Mouse (Mus musculus) limb, embryonic 11.5 days (tissue): ENCODE measurements around the gene Frs3. TPM values are rescaled to one million over a fixed set of nuclear protein-coding genes. Genes with fewer than 3 reads are reported as not detected.

Experiments
- ATAC-seq: fragments of 200-750 bp; cut with Nextera tagmentation; 2 replicates; pipeline ENCODE4 v1.8.0; 2017; ENCODE audit warnings: low read depth; ENCODE audit not compliant: insufficient number of reproducible peaks, low FRiP score, low TSS enrichment
- DNase-seq: peaks from one replicate; pipeline ENCODE4 v3.0.0-alpha.2; 2015; ENCODE audit warnings: low spot score
- H3K27ac ChIP-seq: fragments of 300-500 bp; sonication (generic); replicated peaks from 2 replicates; pipeline ENCODE4 v1.5.1; 2014; ENCODE audit warnings: low read depth, mild to moderate bottlenecking, low read length
- H3K27me3 ChIP-seq: fragments of 300-500 bp; sonication (generic); 2 replicates; pipeline ENCODE4 v1.6.1; 2014; ENCODE audit warnings: mild to moderate bottlenecking, low read length, mixed read lengths; ENCODE audit not compliant: control insufficient read depth, insufficient read depth
- H3K36me3 ChIP-seq: fragments of 300-500 bp; sonication (generic); 2 replicates; pipeline ENCODE4 v1.6.1; 2014; ENCODE audit warnings: mild to moderate bottlenecking, low read length, moderate library complexity, mixed read lengths; ENCODE audit not compliant: control insufficient read depth, insufficient read depth
- H3K4me1 ChIP-seq: fragments of 300-500 bp; sonication (generic); 2 replicates; pipeline ENCODE4 v1.6.1; 2014; ENCODE audit warnings: low read length, mixed read lengths; ENCODE audit not compliant: control insufficient read depth, insufficient read depth
- H3K4me2 ChIP-seq: fragments of 300-500 bp; sonication (generic); 2 replicates; pipeline ENCODE4 v1.6.1; 2014; ENCODE audit warnings: low read depth, mild to moderate bottlenecking, moderate library complexity; ENCODE audit not compliant: severe bottlenecking
- H3K4me3 ChIP-seq: fragments of 300-500 bp; sonication (generic); 2 replicates; pipeline ENCODE4 v1.5.1; 2014; ENCODE audit warnings: low read depth, low read length
- H3K9ac ChIP-seq: fragments of 300-500 bp; sonication (generic); 2 replicates; pipeline ENCODE4 v1.6.1; 2014; ENCODE audit warnings: mild to moderate bottlenecking, low read length
- H3K9me3 ChIP-seq: fragments of 300-500 bp; sonication (generic); 2 replicates; pipeline ENCODE4 v1.6.1; 2016; ENCODE audit warnings: low read length; ENCODE audit not compliant: control insufficient read depth
- WGBS: fragments of 180-500 bp; shearing (Covaris S2); extraction: QIAGEN DNeasy Blood & Tissue Kit; methylation state at CpG from one replicate; pipeline ENCODE4 v1.1.7; 2014; 5-methylcytosine and 5-hydroxymethylcytosine counted together
- polyA plus RNA-seq: library from polyadenylated mRNA; unstranded; fragments of >200 nt; fragmentation: Nextera tagmentation; extraction: Ambion mirVana; gene quantifications from 2 replicates; pipeline ENCODE4 v1.2.1, GENCODE M21; 2014

The Frs3 gene
- polyA plus RNA-seq, 1 experiment from 2014 or later, result 3.9 TPM

DNA sequence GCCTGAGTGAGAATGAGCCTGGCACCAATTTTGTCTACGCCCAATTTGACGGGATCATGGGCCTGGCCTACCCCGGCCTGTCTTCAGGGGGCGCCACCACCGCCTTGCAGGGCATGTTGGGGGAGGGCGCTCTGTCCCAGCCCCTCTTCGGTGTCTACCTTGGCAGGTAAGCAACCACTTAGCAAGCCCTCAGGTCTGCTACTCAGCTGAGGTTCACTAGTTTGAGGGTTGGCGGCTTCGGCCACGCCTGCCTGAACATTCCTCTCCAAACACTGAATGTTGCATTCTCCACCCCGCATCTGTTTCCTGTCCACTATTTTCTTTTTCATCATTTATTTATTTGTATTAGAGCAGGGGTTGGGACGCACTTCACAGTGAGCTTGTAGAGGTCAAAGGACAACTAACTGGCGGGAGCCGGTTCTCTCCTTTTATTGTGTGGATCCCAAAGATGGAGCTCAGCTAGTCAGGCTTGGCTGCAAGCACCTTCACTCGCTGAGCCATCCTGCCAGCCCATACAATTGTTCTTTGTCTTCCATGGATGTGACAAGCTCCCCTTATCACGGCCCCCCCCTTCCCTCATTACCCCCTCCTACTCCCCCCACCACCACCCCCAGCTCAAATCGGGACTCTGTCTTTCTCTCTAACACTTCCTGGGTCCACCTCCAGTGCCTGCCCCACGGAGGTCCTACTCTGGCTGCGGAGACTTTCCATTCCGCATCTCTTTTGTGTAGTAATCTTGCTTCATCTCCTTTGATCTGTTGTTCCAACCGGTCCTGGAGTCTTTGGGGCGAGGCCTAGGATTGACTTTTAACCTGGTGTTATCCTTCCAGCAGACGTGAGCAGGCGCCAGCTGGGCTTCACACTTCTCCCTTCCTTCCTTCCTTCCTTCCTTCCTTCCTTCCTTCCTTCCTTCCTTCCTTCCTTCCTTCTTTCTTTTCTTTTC, 42.1 kb downstream of the Frs3 start:
- Histone ChIP-seq H3K27me3 (no peaks in the 10 kb centered on the region), H3K9me3 (no peaks in the 10 kb centered on the region), H3K9ac (no peak overlapping the region), H3K27ac (no peak overlapping the region), H3K36me3 (no peaks in the 10 kb centered on the region), H3K4me1 (no peaks in the 10 kb centered on the region), H3K4me3 (no peak overlapping the region), H3K4me2 (no peak overlapping the region)
- ATAC-seq (no peak), DNase-seq (no peak)
- 64% methylated on average over 24 of the region's 24 CpGs for WGBS

DNA sequence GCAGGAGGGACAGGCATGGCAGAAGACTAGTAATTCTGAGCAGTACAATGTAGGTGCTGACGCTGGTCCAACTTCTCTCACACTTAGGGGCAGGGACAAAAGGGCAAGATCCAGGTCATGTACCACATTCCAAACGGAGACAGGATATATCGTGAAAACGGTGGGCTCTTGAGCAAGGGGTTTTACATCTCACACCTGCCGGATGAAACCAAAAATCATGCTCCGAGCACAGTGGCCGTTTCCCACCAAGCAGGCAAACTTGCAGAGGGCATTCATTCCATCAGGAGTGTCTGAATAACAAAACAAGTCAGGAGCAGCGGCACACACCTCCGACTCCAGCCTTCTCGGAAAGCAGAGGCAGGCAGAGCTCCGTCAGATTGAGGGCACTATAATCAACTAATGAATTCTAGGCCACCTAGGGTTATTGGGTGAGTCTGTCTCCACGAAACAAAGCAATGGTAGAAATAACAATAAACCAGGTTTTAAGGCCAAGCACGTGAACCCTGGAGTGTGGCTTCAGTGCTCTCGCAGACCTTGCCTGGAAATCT, 46.8 kb downstream of the Frs3 start:
- ATAC-seq, result no peak
- 73% methylated on average over 14 of the region's 14 CpGs for WGBS

DNA sequence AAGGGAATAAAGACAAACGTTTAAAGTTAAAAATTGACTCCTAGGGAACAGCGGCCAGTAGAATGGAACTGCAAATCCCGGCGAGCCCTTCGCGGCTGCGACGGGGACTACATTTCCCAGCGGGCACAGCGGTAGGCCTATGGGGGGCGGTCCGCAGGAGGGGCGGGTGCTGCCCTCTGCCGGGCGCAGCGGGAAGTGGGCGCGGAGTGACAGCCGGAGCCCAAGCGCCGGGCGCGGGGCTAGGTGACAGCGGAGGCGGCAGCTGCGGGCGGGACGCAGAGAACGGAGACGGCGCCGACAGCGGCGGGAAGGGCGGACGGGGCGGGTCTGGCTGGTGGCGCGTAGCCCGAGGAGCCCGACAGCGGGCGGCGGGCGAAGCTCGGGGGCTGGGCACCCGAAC, 48.0 kb downstream of the Frs3 start, which contains the start of gene Tfeb:
Tfeb (plus strand) TSS at position 175 of the 400 bp plus-strand sequence.
- Histone ChIP-seq H3K27me3 (peaks cover 5% of the 10 kb centered on the region; the same call in 1 of the 2 replicates), H3K9ac (peak within 1 kb of the TSS; percentile 38), H3K9me3 (no peaks in the 10 kb centered on the region), H3K27ac (no peak within 1 kb of the TSS), H3K36me3 (no peaks in the 10 kb centered on the region), H3K4me3 (peak within 1 kb of the TSS; percentile 59), H3K4me2 (peak within 1 kb of the TSS; percentile 100), H3K4me1 (peaks cover 20% of the 10 kb centered on the region)
- peak; percentile 59 for ATAC-seq
- under 1% methylated on average over 46 of the region's 47 CpGs for WGBS
- DNase-seq, result peak; percentile 97

More for the DNA sequence above, 46.8 kb downstream of the Frs3 start:
- Histone ChIP-seq H3K27me3 (peaks cover 5% of the 10 kb centered on the region; the same call in 1 of the 2 replicates), H3K4me2 (no peak overlapping the region), H3K9ac (no peak overlapping the region), H3K4me3 (no peak overlapping the region), H3K27ac (no peak overlapping the region), H3K9me3 (no peaks in the 10 kb centered on the region), H3K36me3 (no peaks in the 10 kb centered on the region), H3K4me1 (peaks cover 20% of the 10 kb centered on the region)
- DNase-seq, result no peak

DNA sequence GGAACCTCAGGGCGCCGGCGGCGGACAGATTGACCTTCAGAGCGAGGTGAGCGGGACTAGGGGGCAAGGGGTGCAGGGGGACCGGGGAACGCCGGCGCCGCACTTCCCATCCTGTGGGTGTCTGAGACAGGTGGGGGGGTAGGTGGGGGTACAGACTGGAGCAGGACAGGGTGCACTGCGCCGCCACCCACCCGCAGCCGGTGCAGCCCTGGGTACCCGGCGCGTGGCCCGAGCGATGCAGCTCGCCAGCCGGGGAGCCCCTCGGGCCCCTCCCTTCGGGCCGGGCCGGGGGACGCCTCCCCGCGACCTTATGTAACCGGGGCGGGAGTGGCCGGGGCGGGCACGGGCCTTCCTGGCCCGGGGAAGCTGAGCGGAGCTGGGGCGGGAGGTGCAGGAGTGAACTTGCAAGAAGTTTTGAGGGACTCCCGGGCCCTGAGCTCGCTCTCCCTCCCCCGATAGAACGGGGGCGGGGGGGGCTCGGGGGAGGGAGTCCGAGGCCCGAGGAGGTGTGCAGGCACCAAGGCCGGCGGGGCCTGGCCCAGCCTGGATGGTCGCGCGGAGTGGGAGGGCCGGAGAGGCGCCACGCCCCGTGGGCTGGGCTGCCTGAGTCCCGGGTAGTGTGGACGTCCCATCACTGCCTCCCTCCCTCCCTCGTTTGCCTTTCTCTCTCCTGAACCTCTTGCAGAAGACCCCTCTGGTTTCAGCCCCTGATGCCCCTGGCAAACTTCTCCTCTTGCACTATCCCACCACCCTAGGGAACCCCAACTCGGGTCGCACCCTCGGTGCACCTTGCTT, 48.6 kb downstream of the Frs3 start:
- Histone ChIP-seq H3K36me3 (no peaks in the 10 kb centered on the region), H3K4me3 (peak overlapping the region; percentile 59), H3K9ac (peak overlapping the region; percentile 38), H3K4me2 (peak overlapping the region; percentile 100), H3K9me3 (no peaks in the 10 kb centered on the region), H3K4me1 (peaks cover 20% of the 10 kb centered on the region), H3K27ac (no peak overlapping the region), H3K27me3 (peaks cover 5% of the 10 kb centered on the region; the same call in 1 of the 2 replicates)
- DNase-seq (peak; percentile 81), ATAC-seq (peak; percentile 79)
- WGBS, result under 1% methylated on average over 50 of the region's 60 CpGs

DNA sequence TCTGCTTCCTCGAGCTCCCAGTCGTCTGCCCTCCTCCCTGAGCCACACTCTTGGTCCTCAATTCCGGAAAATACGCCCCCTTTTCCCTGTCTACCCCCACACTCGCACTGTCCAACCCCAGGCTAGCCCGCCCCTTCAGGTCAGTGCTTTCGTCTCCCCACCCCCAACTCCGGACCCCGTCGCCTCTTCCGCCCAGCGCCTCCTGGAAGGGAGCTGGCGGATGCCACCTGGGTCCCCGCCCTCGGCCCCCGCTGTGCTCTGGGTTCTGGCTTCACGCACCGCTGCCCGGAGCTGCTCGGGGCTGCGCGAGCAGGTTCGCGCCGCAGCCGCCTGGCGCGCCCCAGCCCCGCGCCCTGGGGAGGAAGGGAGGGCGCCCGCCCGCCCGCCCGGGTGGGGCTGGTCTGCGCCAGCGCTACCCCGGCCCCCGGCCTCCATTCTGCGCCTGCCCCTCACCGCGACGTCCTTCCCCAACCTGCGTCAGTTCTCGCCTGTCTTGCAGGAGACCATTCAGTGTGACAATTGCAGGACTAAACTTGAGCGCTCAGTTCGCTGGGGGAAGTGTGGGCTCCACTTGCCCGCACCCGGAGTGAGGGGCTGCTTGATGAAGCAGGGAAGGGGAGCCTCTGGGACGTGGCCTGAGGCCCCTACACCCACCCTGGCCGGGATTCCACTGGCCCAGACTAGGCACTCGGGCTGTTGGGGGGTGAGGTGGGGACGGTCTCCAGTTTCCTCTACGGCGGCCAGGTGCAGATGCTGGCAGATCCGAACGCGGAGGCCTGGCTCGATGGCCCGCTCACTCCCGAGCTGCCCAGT, 49.4 kb downstream of the Frs3 start:
- peaks cover 5% of the 10 kb centered on the region; the same call in 1 of the 2 replicates for H3K27me3 ChIP-seq
- WGBS, result under 1% methylated on average over 57 of the region's 61 CpGs
- H3K27ac ChIP-seq, result no peak overlapping the region; the same call in 1 of the 2 replicates
- H3K9ac ChIP-seq, result peak overlapping the region; percentile 5
- ATAC-seq, result peak; percentile 40
- DNase-seq, result peak; percentile 61
- H3K4me2 ChIP-seq, result peak overlapping the region; percentile 100
- H3K4me1 ChIP-seq, result peaks cover 20% of the 10 kb centered on the region
- no peaks in the 10 kb centered on the region for H3K9me3 ChIP-seq
- H3K36me3 ChIP-seq, result no peaks in the 10 kb centered on the region
- peak overlapping the region; percentile 59 for H3K4me3 ChIP-seq

DNA sequence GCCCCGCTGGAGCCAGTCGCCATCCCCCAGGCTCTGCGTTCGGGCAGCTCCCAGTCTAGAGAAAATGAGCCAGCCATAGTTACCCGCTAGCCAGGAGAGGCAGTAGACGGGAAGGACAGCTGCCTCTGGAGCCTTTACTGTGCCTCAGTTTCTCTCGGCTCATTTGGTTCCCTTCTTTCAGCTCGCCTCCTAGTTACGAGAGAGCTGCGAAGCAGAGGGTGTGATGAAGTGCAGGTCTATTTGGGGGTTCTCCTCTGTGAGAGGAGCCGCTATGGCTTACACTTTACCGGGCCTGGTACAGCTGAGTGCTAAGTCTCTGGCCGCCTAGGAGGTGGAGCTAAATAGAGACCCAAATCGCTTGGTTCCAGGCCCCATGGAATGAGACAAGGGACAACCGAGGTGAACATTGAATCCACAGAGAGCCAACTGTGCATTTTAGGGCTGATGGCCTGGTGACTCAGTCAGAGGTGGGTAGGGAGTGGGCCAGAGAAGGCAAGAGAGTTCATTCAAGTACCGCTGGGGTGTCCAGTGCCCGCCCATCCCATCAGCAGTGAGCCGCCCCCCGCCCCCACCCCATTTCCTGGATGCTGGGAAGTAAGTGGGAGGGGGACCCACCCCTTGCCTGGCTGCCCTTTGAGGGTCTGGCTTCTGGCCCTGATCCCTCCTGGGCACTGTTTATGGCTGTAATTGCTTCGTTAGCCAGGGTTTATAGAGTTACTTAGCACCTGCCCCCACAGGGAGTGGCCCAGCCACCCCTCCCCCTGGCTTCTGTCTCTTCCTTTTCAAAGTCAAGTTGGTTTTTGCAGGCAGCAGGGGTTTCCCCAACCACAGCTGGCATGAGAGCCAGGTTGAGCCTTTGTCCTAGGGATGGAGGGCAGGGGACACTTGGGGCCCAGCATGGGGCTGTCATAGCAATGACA, 50.3 kb downstream of the Frs3 start:
- H3K27ac ChIP-seq, result no peak overlapping the region; the same call in 1 of the 2 replicates

DNA sequence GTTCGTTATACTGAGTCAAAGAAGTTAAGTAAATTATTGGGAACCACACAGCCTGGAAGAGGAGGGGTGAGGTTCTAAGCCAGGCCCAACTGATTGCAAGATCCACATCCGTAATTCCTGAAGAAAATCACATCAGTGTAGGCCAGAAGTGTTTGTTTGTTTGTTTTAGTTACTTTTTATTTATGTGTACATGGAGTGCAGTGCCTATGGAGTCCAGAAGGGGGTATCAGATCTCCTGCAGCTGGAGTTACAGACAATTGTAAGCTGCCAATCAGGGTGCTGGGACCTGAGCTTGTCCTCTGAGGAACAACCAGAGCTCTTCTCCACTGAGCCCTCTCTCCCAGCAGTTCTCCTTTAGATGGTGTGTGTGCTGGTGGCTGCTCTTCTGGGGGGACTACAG, 51.4 kb downstream of the Frs3 start:
- Histone ChIP-seq H3K27ac (no peak overlapping the region), H3K4me2 (no peak overlapping the region), H3K4me3 (no peak overlapping the region), H3K4me1 (peaks cover 20% of the 10 kb centered on the region), H3K9ac (no peak overlapping the region), H3K9me3 (no peaks in the 10 kb centered on the region), H3K36me3 (no peaks in the 10 kb centered on the region), H3K27me3 (peaks cover 5% of the 10 kb centered on the region; the same call in 1 of the 2 replicates)
- DNase-seq, result no peak
- 48% methylated on average over 2 of the region's 2 CpGs for WGBS
- no peak for ATAC-seq

More for the DNA sequence above, 50.3 kb downstream of the Frs3 start:
- peak overlapping the region; percentile 59 for H3K4me3 ChIP-seq
- DNase-seq, result peak; percentile 70
- H3K9me3 ChIP-seq, result no peaks in the 10 kb centered on the region
- WGBS, result under 1% methylated on average over 20 of the region's 20 CpGs
- H3K4me1 ChIP-seq, result peaks cover 20% of the 10 kb centered on the region
- H3K9ac ChIP-seq, result no peak overlapping the region; the same call in 1 of the 2 replicates
- H3K27me3 ChIP-seq, result peaks cover 5% of the 10 kb centered on the region; the same call in 1 of the 2 replicates
- H3K36me3 ChIP-seq, result no peaks in the 10 kb centered on the region
- ATAC-seq, result peak; percentile 26; the same call in 1 of the 2 replicates
- peak overlapping the region; percentile 100 for H3K4me2 ChIP-seq
